Mouse (Mus musculus): ENCODE data around the gene Vmn1r51.
"Not testable (repeated sequence)": the region's sequence is repeated elsewhere in the genome, so short reads cannot be mapped to it uniquely, and the experiment has no call there.

Gene Vmn1r51

DNA sequence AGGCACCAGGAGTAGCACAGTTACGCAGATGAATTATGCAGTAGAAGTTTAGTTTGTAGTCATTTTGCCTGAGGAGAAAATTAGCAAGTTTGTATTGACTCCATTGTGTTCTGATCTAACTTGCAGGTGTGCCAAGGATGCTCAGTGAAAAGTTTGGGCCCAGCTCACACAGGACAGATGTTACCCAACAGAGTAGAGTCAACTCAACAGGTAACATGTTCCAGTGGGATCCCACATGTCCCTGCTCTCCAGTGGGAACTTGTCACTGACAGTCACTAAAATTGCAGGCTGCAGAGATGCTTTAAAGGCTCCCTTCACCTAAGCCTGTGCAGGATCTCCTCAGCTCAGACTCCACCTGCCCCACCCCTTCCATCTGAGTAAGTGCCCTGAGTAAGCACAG, at the start of gene Vmn1r51:
Gene Vmn1r51 (plus strand): TSS at position 301 of the 400 bp plus-strand sequence.
- DNase-seq, result not testable (repeated sequence)

DNA sequence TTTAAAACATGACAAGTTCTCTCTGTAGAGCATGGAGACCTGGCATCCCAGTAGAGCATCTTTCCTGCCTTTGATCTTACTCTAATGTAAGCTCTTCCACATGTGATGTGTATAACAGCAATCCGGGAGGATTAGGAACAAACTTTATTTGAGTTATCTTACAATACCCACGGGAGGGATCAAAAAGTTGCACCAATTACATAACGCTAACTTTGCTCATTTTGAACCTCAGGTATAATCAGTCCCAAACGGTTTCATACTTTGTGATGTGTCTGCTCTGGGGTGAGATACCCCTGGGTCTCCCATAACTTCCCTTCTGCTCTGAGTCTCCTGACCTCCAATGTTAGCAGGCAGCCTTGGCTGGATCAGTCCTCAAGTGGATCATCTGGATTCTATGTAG, 44.0 kb upstream of the Vmn1r51 start, which contains the start of gene Vmn1r49:
Gene Vmn1r49 (minus strand): TSS at position 101 of the 400 bp plus-strand sequence.
- no peak for DNase-seq

DNA sequence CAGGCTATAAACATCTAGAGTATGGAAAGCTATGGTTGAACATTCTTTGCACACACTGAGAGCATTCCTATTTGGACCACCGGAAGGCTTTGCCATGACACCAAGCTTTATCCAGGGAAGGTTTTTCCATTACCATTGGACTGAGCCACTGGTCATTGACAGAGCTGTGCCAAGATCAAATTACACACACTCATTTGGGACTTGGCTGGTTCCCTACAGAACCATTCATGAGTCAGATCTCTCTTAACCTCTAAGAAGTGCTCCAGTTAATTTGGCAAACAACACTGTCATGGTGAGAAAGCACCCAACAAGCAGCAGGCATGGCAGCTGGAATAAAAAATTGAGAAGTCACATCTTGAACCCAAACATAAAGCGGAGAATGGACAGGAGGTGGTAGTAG, 21.8 kb upstream of the Vmn1r51 start:
- DNase-seq, result no peak

DNA sequence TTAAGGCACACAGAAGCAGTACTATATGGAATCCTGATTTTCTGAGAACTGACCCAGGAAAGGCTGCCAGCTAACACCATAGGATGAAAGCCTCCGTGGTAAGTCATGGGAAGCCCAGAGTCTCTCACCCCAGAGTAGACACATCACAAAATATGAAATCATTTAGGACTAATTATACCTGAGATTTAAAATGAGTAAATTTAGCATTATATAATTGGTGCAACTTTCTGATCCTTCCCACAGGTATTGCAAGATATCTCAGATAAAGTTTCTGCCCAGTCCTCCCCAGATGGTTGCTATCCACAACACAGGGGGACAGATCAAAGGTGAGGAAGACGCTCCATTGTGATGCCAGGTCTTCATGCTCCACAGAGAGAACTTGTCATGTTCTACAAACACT, 21.3 kb upstream of the Vmn1r51 start, which contains the start of gene Vmn1r50:
Gene Vmn1r50 (plus strand): TSS at position 301 of the 400 bp plus-strand sequence.
- DNase-seq, result no peak

DNA sequence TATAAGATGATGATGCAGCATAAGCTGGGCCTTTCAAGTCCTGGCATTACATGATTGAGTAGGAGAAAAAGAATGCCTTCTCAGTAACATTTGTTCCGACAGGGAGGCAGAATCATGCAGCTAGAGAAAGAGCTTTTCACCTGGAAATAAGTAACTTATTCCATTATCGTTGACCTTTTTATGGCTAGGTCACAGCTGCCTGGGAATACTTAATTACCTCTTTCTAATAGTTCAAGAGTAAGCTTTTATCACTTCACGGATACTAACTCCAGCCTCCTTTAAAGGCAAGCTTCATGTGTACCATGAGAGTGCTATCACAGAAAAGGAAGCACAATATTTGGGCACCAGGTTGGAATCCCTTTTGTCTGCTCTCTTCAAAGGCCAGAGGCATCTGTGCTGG, 37.7 kb downstream of the Vmn1r51 start:
- DNase-seq, result no peak

DNA sequence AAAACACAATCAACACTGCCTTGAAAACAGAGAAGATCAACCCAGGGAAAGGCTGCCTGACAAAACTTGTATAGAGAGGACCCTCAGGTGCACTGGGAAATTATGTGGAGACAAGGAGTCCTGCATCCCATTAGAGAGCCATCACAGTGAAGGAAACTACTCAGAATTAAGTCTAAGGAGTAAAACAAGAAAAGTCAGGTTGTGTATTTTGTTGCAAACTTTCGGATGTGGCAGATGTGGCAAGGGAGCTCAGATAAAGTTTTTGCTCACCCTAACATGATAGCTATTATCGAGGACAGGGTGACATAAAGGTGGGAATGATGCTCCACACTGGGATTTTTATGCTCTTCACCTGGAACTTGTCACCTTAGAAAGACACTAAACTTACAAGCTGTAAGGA, 52.1 kb downstream of the Vmn1r51 start, which contains the start of gene Vmn1r52:
Gene Vmn1r52 (plus strand): TSS at position 301 of the 400 bp plus-strand sequence.
- no peak for DNase-seq
